Mouse (Mus musculus): ENCODE data around the gene Borcs8.

DNA sequence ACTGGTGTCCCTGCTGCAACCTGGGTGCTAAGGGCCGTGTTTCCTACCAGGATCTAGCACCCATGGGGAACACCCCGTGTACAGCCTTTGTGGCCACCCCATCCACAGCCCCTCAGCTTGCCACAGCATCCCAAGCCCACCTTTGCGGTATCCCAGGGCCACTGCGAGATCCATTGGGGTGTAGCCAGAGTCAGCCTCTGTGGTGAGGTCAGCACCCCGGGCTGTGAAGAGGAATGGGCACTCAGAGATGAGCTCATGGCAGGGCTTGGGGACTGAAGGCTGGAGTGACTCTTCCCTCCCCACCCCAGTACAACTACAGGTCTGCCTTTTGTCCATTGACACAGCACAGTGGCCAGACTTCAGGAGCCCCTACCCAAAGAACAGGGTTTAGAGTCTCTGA, 5.2 kb upstream of the Borcs8 start:
- TF ChIP-seq CTCF (IDR thresholded peaks at IDR 0.05; ENCODE audit: low read depth) (no peak), EP300 (IDR thresholded peaks at IDR 0.05; ENCODE audit: low read depth) (no peak)

All from liver, embryonic 14.5 days (tissue).